Mouse (Mus musculus) forebrain, embryonic 16.5 days (tissue): ENCODE measurements around the gene Gpr157. TPM values are rescaled to one million over a fixed set of nuclear protein-coding genes. Genes with fewer than 3 reads are reported as not detected.

Experiments
- ATAC-seq: fragments of 200-750 bp; cut with Nextera tagmentation; 2 replicates; pipeline ENCODE4 v1.8.0; 2017; ENCODE audit warnings: mild to moderate bottlenecking, moderate library complexity
- H3K27ac ChIP-seq: fragments of 300-500 bp; sonication (generic); 2 replicates; pipeline ENCODE4 v1.5.1; 2014; ENCODE audit warnings: low read length, control low read depth
- H3K27me3 ChIP-seq: fragments of 300-500 bp; sonication (generic); replicated peaks from 2 replicates; pipeline ENCODE4 v1.6.1; 2014; ENCODE audit warnings: low read length; ENCODE audit not compliant: control insufficient read depth, insufficient read depth
- H3K36me3 ChIP-seq: fragments of 300-500 bp; sonication (generic); 2 replicates; pipeline ENCODE4 v1.6.1; 2014; ENCODE audit not compliant: control insufficient read depth, insufficient read depth
- H3K4me1 ChIP-seq: fragments of 300-500 bp; sonication (generic); replicated peaks from 2 replicates; pipeline ENCODE4 v1.6.1; 2014; ENCODE audit warnings: low read length; ENCODE audit not compliant: control insufficient read depth, insufficient read depth
- H3K4me2 ChIP-seq: fragments of 300-500 bp; sonication (generic); 2 replicates; pipeline ENCODE4 v1.6.1; 2014; ENCODE audit warnings: mild to moderate bottlenecking, low read length, control low read depth
- H3K4me3 ChIP-seq: fragments of 300-500 bp; sonication (generic); replicated peaks from 2 replicates; pipeline ENCODE4 v1.5.1; 2014; ENCODE audit warnings: mild to moderate bottlenecking, low read length, control low read depth
- H3K9ac ChIP-seq: fragments of 300-500 bp; sonication (generic); replicated peaks from 2 replicates; pipeline ENCODE4 v1.6.1; 2014; ENCODE audit warnings: low read depth, low read length, control low read depth
- H3K9me3 ChIP-seq: fragments of 300-500 bp; sonication (generic); 2 replicates; pipeline ENCODE4 v1.6.1; 2016; ENCODE audit warnings: low read length; ENCODE audit not compliant: control insufficient read depth
- WGBS: fragments of 180-500 bp; shearing (Covaris S2); extraction: QIAGEN DNeasy Blood & Tissue Kit; methylation state at CpG from one replicate; pipeline ENCODE4 v1.1.7; 2014; 5-methylcytosine and 5-hydroxymethylcytosine counted together
- polyA plus RNA-seq: library from polyadenylated mRNA; unstranded; fragments of >200 nt; fragmentation: Nextera tagmentation; extraction: Ambion mirVana; gene quantifications from 2 replicates; pipeline ENCODE4 v1.2.1, GENCODE M21; 2015

Gene Gpr157
- polyA plus RNA-seq, 1 experiment from 2014 or later = 0.25 TPM

DNA sequence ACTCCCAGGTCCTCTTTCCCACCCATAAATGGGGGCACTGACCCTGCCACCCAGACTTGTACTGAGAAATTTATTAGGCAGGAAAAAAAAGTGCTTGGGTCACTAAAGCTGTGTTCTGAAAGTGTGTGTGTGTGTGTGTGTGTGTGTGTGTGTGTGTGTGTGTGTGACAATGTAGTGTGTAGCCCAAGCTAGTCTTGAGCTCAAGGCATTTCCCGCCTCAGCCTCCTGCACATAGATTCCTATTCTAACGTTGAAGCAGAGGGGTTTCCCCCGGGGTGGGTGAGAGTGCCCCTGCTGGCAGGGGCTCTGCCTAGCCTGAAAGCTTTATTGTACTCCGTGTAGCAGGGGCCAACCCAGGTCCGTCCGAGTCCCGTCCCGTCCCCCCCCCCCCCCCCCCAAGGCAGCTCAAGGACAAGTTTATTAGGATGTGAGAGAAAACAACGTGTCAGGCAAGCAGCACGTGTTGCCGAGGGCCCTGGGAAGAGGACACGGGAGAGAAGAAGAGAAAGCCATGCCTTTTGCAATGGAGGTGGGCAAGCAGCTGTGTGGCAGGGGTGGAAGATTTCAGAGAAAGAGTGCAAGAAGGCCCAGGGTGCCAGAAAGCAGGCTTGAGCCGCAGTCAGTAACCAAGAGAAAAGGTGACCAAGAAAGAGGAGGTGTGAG, 37.5 kb upstream of the Gpr157 start:
- Histone ChIP-seq H3K36me3 (no peaks in the 10 kb centered on the region), H3K4me3 (no peak overlapping the region; the same call in 1 of the 2 replicates), H3K4me1 (peaks cover 17% of the 10 kb centered on the region), H3K27me3 (peaks cover 31% of the 10 kb centered on the region), H3K9me3 (no peaks in the 10 kb centered on the region), H3K27ac (no peak overlapping the region), H3K9ac (no peak overlapping the region), H3K4me2 (no peak overlapping the region)
- 23% methylated on average over 13 of the region's 13 CpGs for WGBS
- no peak for ATAC-seq

- no peak overlapping the region for H3K27ac ChIP-seq
- H3K4me3 ChIP-seq = no peak overlapping the region
- no peak overlapping the region for H3K9ac ChIP-seq
- H3K27me3 ChIP-seq = peaks cover 31% of the 10 kb centered on the region
- no peak for ATAC-seq
- H3K36me3 ChIP-seq = no peaks in the 10 kb centered on the region
- H3K4me1 ChIP-seq = peaks cover 17% of the 10 kb centered on the region
- no peaks in the 10 kb centered on the region for H3K9me3 ChIP-seq
- 82% methylated on average over 8 of the region's 8 CpGs for WGBS
- H3K4me2 ChIP-seq = no peak overlapping the region
Observed at GRCm38 (mm10) chr4:150051514-150051913, 35.7 kb upstream of the Gpr157 start.

DNA sequence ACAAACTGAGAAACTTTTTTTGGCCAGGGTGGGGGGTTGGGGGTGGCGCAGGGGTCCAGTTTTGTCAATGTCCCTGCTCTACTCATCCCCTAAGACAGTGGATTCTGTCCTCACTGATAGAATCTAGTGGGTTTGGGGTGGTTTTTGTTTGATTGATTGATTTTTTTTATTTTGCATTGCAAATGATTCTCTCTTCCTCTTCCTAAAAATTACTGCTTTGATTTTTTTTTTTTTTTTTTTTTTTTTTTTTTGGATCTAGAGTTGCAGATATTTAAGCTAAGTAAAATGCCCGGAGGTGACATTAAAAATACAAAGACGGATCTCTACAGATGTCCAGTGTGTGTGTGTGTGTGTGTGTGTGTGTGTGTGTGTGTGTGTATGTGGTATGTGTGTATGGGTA, 34.8 kb upstream of the Gpr157 start:
- Histone ChIP-seq H3K4me2 (no peak overlapping the region), H3K27me3 (peaks cover 31% of the 10 kb centered on the region), H3K9ac (no peak overlapping the region), H3K4me1 (peaks cover 17% of the 10 kb centered on the region), H3K4me3 (no peak overlapping the region), H3K9me3 (no peaks in the 10 kb centered on the region), H3K36me3 (no peaks in the 10 kb centered on the region), H3K27ac (no peak overlapping the region)
- no peak for ATAC-seq
- WGBS = 97% methylated on average over 3 of the region's 3 CpGs

GRCm38 (mm10) chr4:150056171-150056570, 31.0 kb upstream of the Gpr157 start:
- no peak for ATAC-seq
- no peaks in the 10 kb centered on the region for H3K9me3 ChIP-seq
- H3K4me2 ChIP-seq = no peak overlapping the region
- H3K4me1 ChIP-seq = no peaks in the 10 kb centered on the region
- H3K36me3 ChIP-seq = no peaks in the 10 kb centered on the region
- no peak overlapping the region for H3K4me3 ChIP-seq
- H3K27me3 ChIP-seq = no peaks in the 10 kb centered on the region
- no peak overlapping the region for H3K27ac ChIP-seq
- no peak overlapping the region for H3K9ac ChIP-seq
- WGBS = 89% methylated on average over 7 of the region's 7 CpGs

DNA sequence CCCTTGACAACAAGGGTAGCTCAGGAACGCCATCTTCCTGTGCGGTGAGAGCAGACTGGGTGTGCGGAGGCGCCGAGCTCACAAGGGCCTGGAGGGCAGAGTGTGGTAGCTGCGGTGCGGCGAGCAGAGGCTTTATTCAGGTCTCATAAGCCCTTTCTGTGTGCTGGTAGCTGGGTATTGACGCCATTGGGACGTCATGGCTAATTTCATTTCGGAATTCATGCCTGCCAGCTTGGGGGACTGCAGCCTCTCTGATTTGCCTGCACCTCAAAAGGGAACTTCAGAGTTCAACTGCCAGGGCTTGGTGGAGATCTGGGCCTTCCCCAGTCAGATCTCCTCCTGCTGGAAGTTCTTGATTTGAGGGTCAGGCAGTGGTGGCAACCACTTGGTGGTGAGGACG, 29.4 kb upstream of the Gpr157 start:
- Histone ChIP-seq H3K9me3 (no peaks in the 10 kb centered on the region), H3K4me2 (no peak overlapping the region), H3K4me3 (no peak overlapping the region), H3K9ac (no peak overlapping the region), H3K27me3 (no peaks in the 10 kb centered on the region), H3K36me3 (no peaks in the 10 kb centered on the region), H3K27ac (no peak overlapping the region), H3K4me1 (no peaks in the 10 kb centered on the region)
- 93% methylated on average over 12 of the region's 12 CpGs for WGBS
- ATAC-seq = no peak

DNA sequence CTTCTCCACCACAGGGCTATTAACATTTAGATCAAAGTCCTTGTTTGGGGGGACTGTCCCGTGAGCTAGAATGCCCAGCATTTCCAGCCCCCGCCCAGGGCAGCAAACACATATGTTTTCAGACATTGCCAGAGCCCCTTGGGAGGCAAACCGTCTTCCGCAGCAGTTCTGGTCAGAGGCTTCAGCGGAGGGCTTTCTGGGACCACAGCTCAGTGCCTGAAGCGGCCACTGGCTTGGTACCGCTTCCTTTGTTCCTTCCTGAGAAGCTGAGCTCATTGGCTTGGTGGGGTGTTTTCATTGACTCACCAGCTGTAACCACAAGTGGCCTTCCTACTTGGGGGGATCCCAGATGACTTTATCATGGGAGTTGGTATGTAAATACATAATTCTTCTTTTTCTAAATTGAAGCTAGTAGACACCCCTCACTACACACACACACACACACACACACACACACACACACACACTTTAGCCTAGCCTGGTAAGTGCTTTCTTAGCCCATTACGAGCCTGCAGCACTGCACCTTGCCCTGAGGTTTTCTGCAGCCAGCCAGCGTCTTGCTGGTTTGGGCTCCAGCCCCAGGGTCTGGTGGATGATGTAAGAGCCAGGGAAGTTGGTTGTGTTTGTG, 27.2 kb upstream of the Gpr157 start:
- H3K4me2 ChIP-seq = no peak overlapping the region
- no peak overlapping the region for H3K27ac ChIP-seq
- no peak for ATAC-seq
- no peaks in the 10 kb centered on the region for H3K36me3 ChIP-seq
- no peak overlapping the region for H3K4me3 ChIP-seq
- H3K4me1 ChIP-seq = no peaks in the 10 kb centered on the region
- WGBS = 61% methylated on average over 9 of the region's 9 CpGs
- no peaks in the 10 kb centered on the region for H3K27me3 ChIP-seq
- no peaks in the 10 kb centered on the region for H3K9me3 ChIP-seq
- no peak overlapping the region for H3K9ac ChIP-seq

DNA sequence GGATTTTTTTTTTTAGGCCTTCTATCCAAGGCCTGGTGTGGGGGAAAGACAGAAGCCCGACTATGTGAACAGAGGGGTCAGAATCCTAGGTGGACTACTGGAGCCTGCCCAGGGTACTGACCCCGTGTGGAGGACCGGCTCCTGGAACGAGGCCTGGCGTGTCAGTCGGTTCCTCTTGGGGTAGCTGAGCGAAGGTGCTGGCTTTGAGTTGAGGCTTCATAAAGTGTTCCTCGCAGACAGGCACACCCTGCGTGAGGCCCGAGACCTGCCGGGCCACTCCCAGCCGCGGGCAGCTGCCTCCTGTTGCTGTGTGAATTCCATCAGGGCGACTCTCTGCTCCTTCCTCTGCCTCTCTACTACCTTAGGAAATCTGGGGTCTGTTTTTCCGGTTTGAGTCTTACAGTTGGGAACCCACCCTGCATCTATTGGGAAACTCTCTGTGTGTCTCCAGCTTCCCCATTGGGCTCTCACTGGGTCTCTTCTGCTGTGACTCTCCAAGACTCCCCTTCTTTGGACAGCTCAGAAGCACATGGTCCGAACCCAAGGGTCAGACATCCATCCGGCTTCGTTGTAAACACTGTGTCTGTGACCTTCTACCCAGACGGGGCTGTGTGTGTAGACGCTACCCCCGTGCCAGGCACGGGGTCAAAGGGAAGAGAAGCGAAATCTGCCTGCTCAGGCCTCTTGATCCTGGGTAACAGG, 26.5 kb upstream of the Gpr157 start:
- Histone ChIP-seq H3K36me3 (no peaks in the 10 kb centered on the region), H3K9me3 (no peaks in the 10 kb centered on the region), H3K4me2 (no peak overlapping the region), H3K9ac (no peak overlapping the region), H3K27ac (no peak overlapping the region), H3K4me3 (no peak overlapping the region), H3K27me3 (no peaks in the 10 kb centered on the region), H3K4me1 (no peaks in the 10 kb centered on the region)
- WGBS = 81% methylated on average over 23 of the region's 23 CpGs
- ATAC-seq = no peak

DNA sequence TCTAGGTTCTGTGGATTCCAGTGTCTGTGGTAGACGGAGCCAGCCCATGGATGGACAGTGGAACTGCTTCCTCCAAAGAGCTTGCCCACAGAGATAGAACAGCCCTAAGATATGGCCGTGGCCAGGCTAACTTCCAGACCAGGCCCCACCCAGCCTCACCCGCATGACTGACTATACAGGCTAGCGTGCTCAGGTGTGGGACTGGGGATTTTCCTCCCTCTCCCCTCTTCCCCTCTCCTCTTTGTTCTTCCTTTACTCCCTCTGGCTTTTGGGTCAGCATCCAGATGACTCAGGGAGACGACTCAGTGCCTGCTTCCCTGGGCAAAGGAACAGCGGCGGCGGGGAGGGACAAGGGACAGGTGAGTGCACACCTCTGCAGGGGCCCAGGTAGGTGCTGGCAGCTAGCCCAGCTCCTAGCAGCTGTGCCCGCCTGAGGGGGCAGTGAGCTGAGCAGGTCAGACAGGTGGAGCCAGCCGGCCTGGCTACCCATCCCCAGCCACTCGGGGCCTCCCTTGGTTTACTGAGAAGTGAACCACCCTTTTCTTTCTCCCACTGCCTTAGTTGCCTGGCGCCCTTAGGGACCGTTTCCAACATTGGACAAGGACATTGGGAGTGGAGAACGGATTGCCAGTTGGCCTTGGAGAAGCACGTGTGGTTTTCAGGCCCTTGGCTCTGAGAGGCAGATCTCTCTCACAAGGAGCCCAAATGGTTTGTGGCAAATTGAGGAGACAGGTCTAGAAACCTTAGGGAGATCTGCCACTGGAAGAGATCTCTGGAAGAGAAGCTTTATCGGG, 25.5 kb upstream of the Gpr157 start:
- Histone ChIP-seq H3K9ac (no peak overlapping the region), H3K27me3 (no peaks in the 10 kb centered on the region), H3K27ac (no peak overlapping the region), H3K9me3 (no peaks in the 10 kb centered on the region), H3K4me1 (no peaks in the 10 kb centered on the region), H3K4me3 (no peak overlapping the region), H3K4me2 (no peak overlapping the region), H3K36me3 (no peaks in the 10 kb centered on the region)
- no peak for ATAC-seq
- 79% methylated on average over 16 of the region's 16 CpGs for WGBS

GRCm38 (mm10) chr4:150066706-150067323, 20.4 kb upstream of the Gpr157 start:
- 81% methylated on average over 17 of the region's 17 CpGs for WGBS
- Histone ChIP-seq H3K27me3 (no peaks in the 10 kb centered on the region), H3K4me1 (no peaks in the 10 kb centered on the region), H3K36me3 (no peaks in the 10 kb centered on the region), H3K4me3 (no peak overlapping the region), H3K27ac (no peak overlapping the region), H3K4me2 (no peak overlapping the region), H3K9me3 (no peaks in the 10 kb centered on the region), H3K9ac (no peak overlapping the region)
- ATAC-seq = no peak
